Mouse (Mus musculus): ENCODE data around the gene Tra2a.
"Not testable (repeated sequence)": the region's sequence is repeated elsewhere in the genome, so short reads cannot be mapped to it uniquely, and the experiment has no call there.

Tra2a gene

GRCm38 (mm10) chr6:49263847-49264243 lies at the start of gene Tra2a:
TSS of gene Tra2a (minus strand) at chr6:49264033.
- peak; percentile 94 for DNase-seq (ENCODE audit: low spot score)

GRCm38 (mm10) chr6:49298286-49298685 lies 34.5 kb upstream of the Tra2a start:
- DNase-seq (ENCODE audit: low spot score), result no peak

GRCm38 (mm10) chr6:49282122-49282521 lies 18.3 kb upstream of the Tra2a start:
- DNase-seq (ENCODE audit: low spot score), result no peak

- DNase-seq (ENCODE audit: low spot score), result no peak
Observed at GRCm38 (mm10) chr6:49280942-49281341, 17.1 kb upstream of the Tra2a start.

- DNase-seq (ENCODE audit: low spot score), result no peak
Observed at GRCm38 (mm10) chr6:49275296-49275695, 11.5 kb upstream of the Tra2a start.

- no peak for DNase-seq (ENCODE audit: low spot score)
Observed at GRCm38 (mm10) chr6:49274416-49275091, 10.7 kb upstream of the Tra2a start.

- DNase-seq (ENCODE audit: low spot score), result no peak
Observed at GRCm38 (mm10) chr6:49273934-49274333, 10.1 kb upstream of the Tra2a start.

GRCm38 (mm10) chr6:49272863-49273262 lies 9.0 kb upstream of the Tra2a start:
- DNase-seq (ENCODE audit: low spot score), result no peak

- no peak for DNase-seq (ENCODE audit: low spot score)
Observed at GRCm38 (mm10) chr6:49271815-49272214, 8.0 kb upstream of the Tra2a start.

- no peak for DNase-seq (ENCODE audit: low spot score)
Observed at GRCm38 (mm10) chr6:49269923-49270322, 6.1 kb upstream of the Tra2a start.

- peak; percentile 50 for DNase-seq (ENCODE audit: low spot score)
Observed at GRCm38 (mm10) chr6:49269200-49269599, 5.4 kb upstream of the Tra2a start.

- DNase-seq (ENCODE audit: low spot score), result no peak
Observed at GRCm38 (mm10) chr6:49267686-49268085, 3.9 kb upstream of the Tra2a start.

GRCm38 (mm10) chr6:49265207-49265606 lies 1.4 kb upstream of the Tra2a start:
- not testable (repeated sequence) for DNase-seq (ENCODE audit: low spot score)

GRCm38 (mm10) chr6:49264446-49264845 lies 613 bp upstream of the Tra2a start:
- DNase-seq (ENCODE audit: low spot score), result not testable (repeated sequence)

GRCm38 (mm10) chr6:49263081-49263846 lies 569 bp downstream of the Tra2a start:
- DNase-seq (ENCODE audit: low spot score), result peak; percentile 59

- DNase-seq (ENCODE audit: low spot score), result no peak
Observed at GRCm38 (mm10) chr6:49262421-49262820, 1.4 kb downstream of the Tra2a start.

- DNase-seq (ENCODE audit: low spot score), result no peak
Observed at GRCm38 (mm10) chr6:49259711-49260110, 4.1 kb downstream of the Tra2a start.

- no peak for DNase-seq (ENCODE audit: low spot score)
Observed at GRCm38 (mm10) chr6:49257880-49258279, 6.0 kb downstream of the Tra2a start.

- DNase-seq (ENCODE audit: low spot score), result no peak
Observed at GRCm38 (mm10) chr6:49252207-49252606, 11.6 kb downstream of the Tra2a start.

- no peak for DNase-seq (ENCODE audit: low spot score)
Observed at GRCm38 (mm10) chr6:49251199-49251598, 12.6 kb downstream of the Tra2a start.

GRCm38 (mm10) chr6:49247246-49247645 lies 16.6 kb downstream of the Tra2a start:
- DNase-seq (ENCODE audit: low spot score), result no peak

- no peak for DNase-seq (ENCODE audit: low spot score)
Observed at GRCm38 (mm10) chr6:49242331-49242730, 21.5 kb downstream of the Tra2a start.

- DNase-seq (ENCODE audit: low spot score), result no peak
Observed at GRCm38 (mm10) chr6:49241562-49241961, 22.3 kb downstream of the Tra2a start.
